Mouse (Mus musculus) stomach, embryonic 16.5 days (tissue): ENCODE results near the gene Ccl26. TPM values are rescaled to one million over a fixed set of nuclear protein-coding genes. Genes with fewer than 3 reads are reported as not detected.

Experiments
- ATAC-seq: fragments of 200-750 bp; cut with Nextera tagmentation; 2 replicates; pipeline ENCODE4 v1.8.0; 2017; ENCODE audit warnings: moderate number of reproducible peaks, moderate TSS enrichment; ENCODE audit not compliant: insufficient read depth, low FRiP score
- H3K27ac ChIP-seq: fragments of 300-500 bp; sonication (generic); 2 replicates; pipeline ENCODE4 v1.5.1; 2014; ENCODE audit warnings: low read length
- H3K27me3 ChIP-seq: fragments of 300-500 bp; sonication (generic); 2 replicates; pipeline ENCODE4 v1.6.1; 2014; ENCODE audit warnings: low read length, control low read depth, mixed read lengths; ENCODE audit not compliant: control insufficient read depth, insufficient read depth
- H3K36me3 ChIP-seq: fragments of 300-500 bp; sonication (generic); 2 replicates; pipeline ENCODE4 v1.6.1; 2014; ENCODE audit warnings: low read length; ENCODE audit not compliant: control insufficient read depth, insufficient read depth
- H3K4me1 ChIP-seq: fragments of 300-500 bp; sonication (generic); 2 replicates; pipeline ENCODE4 v1.6.1; 2014; ENCODE audit warnings: low read length, control low read depth, mixed read lengths; ENCODE audit not compliant: control insufficient read depth, insufficient read depth
- H3K4me2 ChIP-seq: fragments of 300-500 bp; sonication (generic); 2 replicates; pipeline ENCODE4 v1.6.1; 2014; ENCODE audit warnings: low read depth, low read length, mixed read lengths
- H3K4me3 ChIP-seq: fragments of 300-500 bp; sonication (generic); replicated peaks from 2 replicates; pipeline ENCODE4 v1.5.1; 2014; ENCODE audit warnings: mild to moderate bottlenecking, low read length
- H3K9ac ChIP-seq: fragments of 300-500 bp; sonication (generic); 2 replicates; pipeline ENCODE4 v1.6.1; 2014; ENCODE audit warnings: low read length
- H3K9me3 ChIP-seq: fragments of 300-500 bp; sonication (generic); replicated peaks from 2 replicates; pipeline ENCODE4 v1.6.1; 2016; ENCODE audit warnings: low read length, control low read depth; ENCODE audit not compliant: control insufficient read depth
- WGBS: fragments of 180-500 bp; shearing (Covaris S2); extraction: QIAGEN DNeasy Blood & Tissue Kit; methylation state at CpG from one replicate; pipeline ENCODE4 v1.1.7; 2014; 5-methylcytosine and 5-hydroxymethylcytosine counted together
- polyA plus RNA-seq: library from polyadenylated mRNA; unstranded; fragments of >200 nt; fragmentation: Nextera tagmentation; extraction: Ambion mirVana; gene quantifications from 2 replicates; pipeline ENCODE4 v1.2.1, GENCODE M21; 2015

Ccl26 gene
- polyA plus RNA-seq, 1 experiment from 2014 or later: not detected

DNA sequence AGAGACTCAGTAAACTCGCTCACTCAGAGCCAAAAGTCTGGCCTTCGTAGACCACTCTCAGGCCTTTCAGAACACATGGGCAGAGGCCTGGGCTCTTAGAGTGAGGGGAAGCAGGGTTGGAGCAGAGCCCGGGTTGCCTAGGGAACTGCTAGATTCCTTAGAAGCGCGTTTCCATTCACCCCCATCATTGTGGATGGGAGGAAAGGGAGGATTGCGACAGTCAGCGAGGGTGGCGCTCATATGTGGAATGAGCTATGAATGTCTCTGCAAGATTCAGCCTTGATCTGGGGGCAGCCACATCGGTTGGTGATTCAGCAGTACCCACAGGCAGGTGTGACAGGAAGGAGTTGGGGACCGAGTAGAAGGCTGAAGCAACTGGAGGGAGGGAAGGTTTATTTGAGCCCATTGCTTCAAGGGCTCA lies 16.0 kb upstream of the Ccl26 start:
- H3K27ac ChIP-seq: no peak overlapping the region
- no peak overlapping the region for H3K4me3 ChIP-seq
- no peaks in the 10 kb centered on the region for H3K9me3 ChIP-seq
- ATAC-seq: no peak
- H3K36me3 ChIP-seq: no peaks in the 10 kb centered on the region
- H3K9ac ChIP-seq: no peak overlapping the region
- no peaks in the 10 kb centered on the region for H3K4me1 ChIP-seq
- H3K27me3 ChIP-seq: no peaks in the 10 kb centered on the region
- WGBS: 83% methylated on average over 10 of the region's 10 CpGs
- H3K4me2 ChIP-seq: no peak overlapping the region

DNA sequence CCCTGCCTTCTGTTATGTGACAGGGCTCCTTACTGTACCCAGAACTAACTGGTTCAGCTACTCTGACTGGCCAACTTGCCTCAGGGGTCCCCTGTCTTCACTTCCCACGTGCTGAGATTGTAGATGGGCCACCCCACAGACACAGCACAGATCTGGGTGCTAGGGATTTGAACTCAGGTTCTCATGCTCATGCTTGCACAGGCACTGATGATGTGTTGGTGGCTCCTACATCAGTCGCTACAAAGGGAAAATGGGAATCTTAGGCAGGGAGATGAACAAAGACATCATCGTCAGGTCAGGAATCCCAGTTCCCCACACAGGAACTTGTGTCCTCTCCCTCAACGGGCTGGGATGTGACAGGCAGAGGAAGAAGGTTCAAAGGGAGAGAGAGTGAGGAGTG lies 12.7 kb upstream of the Ccl26 start:
- WGBS: 58% methylated on average over 4 of the region's 4 CpGs
- no peak overlapping the region for H3K27ac ChIP-seq
- no peaks in the 10 kb centered on the region for H3K9me3 ChIP-seq
- no peak overlapping the region for H3K4me2 ChIP-seq
- no peaks in the 10 kb centered on the region for H3K36me3 ChIP-seq
- H3K9ac ChIP-seq: no peak overlapping the region
- no peak overlapping the region for H3K4me3 ChIP-seq
- no peak for ATAC-seq
- no peaks in the 10 kb centered on the region for H3K27me3 ChIP-seq
- no peaks in the 10 kb centered on the region for H3K4me1 ChIP-seq

DNA sequence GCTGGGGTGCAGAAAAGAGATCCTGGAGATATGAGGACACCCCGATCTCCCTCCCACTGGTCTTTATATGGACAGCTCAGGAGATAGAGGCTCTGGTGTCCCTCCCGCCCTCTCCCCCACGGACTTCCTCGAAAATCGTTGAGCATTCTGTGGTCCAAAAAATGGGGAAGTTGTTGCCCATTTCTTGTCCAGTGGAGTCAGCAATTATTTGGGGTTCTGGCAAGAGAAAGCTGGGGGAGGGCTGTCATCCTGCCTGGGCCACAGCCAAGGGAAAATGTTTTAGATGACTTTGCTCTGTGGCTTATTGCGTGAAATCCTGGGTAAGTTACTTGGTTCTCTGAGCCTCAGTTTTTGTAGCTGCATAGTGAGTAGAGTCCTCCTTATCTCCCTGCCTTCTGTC lies 9.6 kb upstream of the Ccl26 start, which contains the start of gene Ccl24:
Gene Ccl24, minus strand, starts transcription at position 44 of the 400 bp plus-strand sequence.
- H3K27me3 ChIP-seq: no peaks in the 10 kb centered on the region
- no peaks in the 10 kb centered on the region for H3K9me3 ChIP-seq
- no peak within 1 kb of the TSS for H3K4me2 ChIP-seq
- H3K4me1 ChIP-seq: no peaks in the 10 kb centered on the region
- H3K9ac ChIP-seq: no peak within 1 kb of the TSS
- 84% methylated on average over 6 of the region's 6 CpGs for WGBS
- H3K36me3 ChIP-seq: no peaks in the 10 kb centered on the region
- ATAC-seq: no peak
- H3K4me3 ChIP-seq: no peak within 1 kb of the TSS
- H3K27ac ChIP-seq: no peak within 1 kb of the TSS

DNA sequence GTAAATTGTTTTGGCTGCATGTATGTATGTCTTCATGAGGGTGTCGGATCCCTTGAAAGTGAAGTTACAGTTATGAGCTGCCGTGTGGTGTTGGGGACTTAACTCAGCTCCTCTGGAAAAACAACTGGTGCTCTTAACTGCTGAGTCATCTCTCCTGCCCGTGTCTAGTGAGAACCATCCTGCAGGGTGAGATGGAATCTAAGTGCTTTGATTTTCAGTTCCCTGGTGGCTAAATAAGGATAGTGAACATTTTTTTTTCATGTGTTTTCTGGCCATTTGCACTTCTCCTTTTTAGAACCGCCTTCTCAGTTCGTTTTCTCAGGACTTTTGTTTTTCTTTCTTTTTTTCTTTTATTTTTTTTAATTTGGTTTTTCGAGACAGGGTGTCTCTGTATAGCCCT lies 5.3 kb upstream of the Ccl26 start:
- no peaks in the 10 kb centered on the region for H3K4me1 ChIP-seq
- no peaks in the 10 kb centered on the region for H3K27me3 ChIP-seq
- no peak overlapping the region for H3K27ac ChIP-seq
- no peak overlapping the region for H3K9ac ChIP-seq
- ATAC-seq: no peak
- no peak overlapping the region for H3K4me2 ChIP-seq
- H3K36me3 ChIP-seq: no peaks in the 10 kb centered on the region
- H3K4me3 ChIP-seq: no peak overlapping the region
- no peaks in the 10 kb centered on the region for H3K9me3 ChIP-seq
- 61% methylated on average over 6 of the region's 6 CpGs for WGBS

DNA sequence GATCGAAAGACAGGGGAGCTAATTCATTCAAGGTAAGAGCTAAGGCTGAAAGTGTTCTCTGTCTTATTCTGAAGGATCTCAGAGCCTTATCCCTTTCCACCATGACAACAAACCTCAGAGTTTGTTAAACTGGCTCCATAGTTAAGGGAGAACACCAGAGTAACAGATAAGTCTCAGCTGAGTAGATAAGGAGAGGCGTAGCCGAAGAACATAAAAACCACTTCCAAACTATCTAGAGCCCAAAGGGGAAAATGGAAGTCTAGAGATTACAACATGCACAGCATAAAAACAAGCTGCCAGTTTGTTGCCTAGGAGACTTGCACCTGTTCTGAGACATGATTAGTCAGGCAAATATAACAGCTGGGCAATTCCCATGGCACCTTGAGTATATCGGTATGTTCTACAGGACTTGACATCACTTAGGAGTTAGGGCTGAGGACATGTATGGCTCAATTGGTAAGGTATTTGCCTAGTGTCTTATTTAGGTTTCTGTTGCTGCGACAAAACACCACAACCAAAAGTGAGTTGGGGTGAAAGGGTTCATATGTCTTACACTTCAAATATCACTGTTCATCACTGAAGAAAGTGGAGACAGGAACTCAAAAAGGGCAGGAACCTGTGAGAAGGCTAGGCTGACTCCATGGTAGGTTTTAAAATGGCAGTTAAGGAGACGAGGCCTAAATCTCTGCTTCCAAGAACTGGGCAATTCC lies 4.3 kb upstream of the Ccl26 start:
- no peaks in the 10 kb centered on the region for H3K9me3 ChIP-seq
- no peak for ATAC-seq
- H3K4me1 ChIP-seq: no peaks in the 10 kb centered on the region
- no peak overlapping the region for H3K9ac ChIP-seq
- no peak overlapping the region for H3K27ac ChIP-seq
- no peaks in the 10 kb centered on the region for H3K27me3 ChIP-seq
- no peak overlapping the region for H3K4me2 ChIP-seq
- H3K36me3 ChIP-seq: no peaks in the 10 kb centered on the region
- 84% methylated on average over 6 of the region's 6 CpGs for WGBS
- no peak overlapping the region for H3K4me3 ChIP-seq

DNA sequence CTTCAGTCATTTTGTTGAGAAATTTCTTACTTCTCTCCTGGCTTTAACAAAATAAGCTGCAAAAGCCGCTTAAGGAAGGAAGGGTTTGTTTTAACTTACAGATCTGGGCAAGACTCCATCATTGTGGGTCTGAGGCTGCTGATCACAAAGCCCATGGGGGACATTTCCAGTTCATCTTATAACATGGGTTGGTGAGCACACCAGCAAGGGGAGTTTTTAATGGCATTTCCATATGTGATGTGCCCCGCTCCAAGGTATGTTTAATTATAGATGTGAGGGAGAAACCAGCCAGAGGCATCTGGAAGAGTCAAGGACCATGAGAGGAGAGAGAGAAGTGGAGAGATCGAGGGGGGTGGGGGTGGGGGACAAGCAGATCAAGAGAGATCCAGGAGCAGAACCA lies 5.7 kb downstream of the Ccl26 start:
- Histone ChIP-seq H3K36me3 (no peaks in the 10 kb centered on the region), H3K9ac (no peak overlapping the region), H3K4me3 (no peak overlapping the region), H3K4me2 (no peak overlapping the region), H3K4me1 (no peaks in the 10 kb centered on the region), H3K27me3 (no peaks in the 10 kb centered on the region), H3K27ac (no peak overlapping the region), H3K9me3 (no peaks in the 10 kb centered on the region)
- WGBS: 63% methylated on average over 3 of the region's 3 CpGs
- no peak for ATAC-seq

DNA sequence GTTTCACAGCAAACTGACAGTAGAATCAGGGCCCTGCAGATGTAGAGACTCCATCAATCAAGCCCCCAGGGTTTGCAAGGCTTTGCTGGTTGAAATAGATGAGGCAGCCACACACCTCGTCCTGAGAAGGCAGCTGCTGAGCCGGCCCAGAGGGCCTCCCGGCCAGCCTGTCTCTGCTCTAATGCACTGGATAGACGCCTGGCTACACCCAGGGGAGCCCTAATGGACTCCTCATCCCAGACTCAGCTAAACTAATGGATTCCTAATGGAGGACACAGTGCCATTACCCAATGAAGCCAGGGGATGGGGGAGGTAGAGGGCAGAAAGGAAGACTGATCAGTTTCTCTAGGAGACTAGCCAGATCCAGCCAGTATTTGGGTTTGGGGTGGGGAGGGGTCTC lies 6.3 kb downstream of the Ccl26 start:
- H3K4me2 ChIP-seq: no peak overlapping the region
- peak; percentile 76 for ATAC-seq

DNA sequence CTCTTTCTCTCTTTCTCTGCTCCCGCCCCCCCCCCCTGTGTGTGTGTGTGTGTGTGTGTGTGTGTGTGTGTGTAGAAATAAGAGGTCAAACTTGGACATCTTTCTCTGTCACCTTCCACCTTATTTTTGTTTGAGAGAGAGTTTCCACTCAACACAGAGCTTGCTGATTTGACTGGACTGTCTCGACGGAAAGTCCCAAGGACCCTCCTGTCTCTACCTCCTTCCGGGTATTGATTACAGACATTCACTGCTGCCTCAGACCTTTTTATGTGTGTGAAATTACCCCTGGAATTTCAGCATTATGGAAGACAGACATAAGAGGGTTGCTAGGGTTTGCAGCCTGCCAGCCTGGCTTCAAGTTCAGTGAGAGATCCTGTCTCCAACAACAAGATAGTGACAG lies 7.1 kb downstream of the Ccl26 start:
- Histone ChIP-seq H3K9ac (no peak overlapping the region), H3K4me3 (no peak overlapping the region)
- 78% methylated on average over 4 of the region's 4 CpGs for WGBS

More for the DNA sequence above, 6.3 kb downstream of the Ccl26 start:
- Histone ChIP-seq H3K4me3 (no peak overlapping the region), H3K4me1 (no peaks in the 10 kb centered on the region), H3K36me3 (no peaks in the 10 kb centered on the region), H3K9me3 (no peaks in the 10 kb centered on the region), H3K27me3 (no peaks in the 10 kb centered on the region), H3K9ac (no peak overlapping the region), H3K27ac (no peak overlapping the region)
- 20% methylated on average over 4 of the region's 4 CpGs for WGBS

DNA sequence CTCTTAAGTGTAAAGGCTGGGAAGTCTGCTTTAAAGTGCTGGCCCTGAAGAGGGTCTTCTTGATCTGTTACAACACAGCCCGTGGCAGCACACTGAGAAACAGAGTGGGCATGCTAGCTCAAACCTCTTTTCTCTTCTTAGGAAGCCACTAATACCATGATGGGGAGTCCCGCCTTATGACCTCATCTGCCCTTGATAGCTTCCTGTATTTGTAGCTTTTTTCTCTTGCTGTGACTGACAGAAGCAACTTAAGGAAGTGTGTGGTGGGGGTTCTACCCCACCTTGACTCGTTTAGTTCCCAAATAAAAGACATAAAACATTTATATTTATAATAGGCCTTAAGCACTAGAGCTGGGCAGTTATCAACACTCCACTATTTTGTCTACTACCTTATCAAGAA lies 11.8 kb downstream of the Ccl26 start:
- no peak overlapping the region for H3K9ac ChIP-seq
- WGBS: 67% methylated on average over 3 of the region's 3 CpGs
- H3K9me3 ChIP-seq: no peaks in the 10 kb centered on the region
- no peak overlapping the region for H3K27ac ChIP-seq
- no peaks in the 10 kb centered on the region for H3K4me1 ChIP-seq
- no peaks in the 10 kb centered on the region for H3K36me3 ChIP-seq
- H3K27me3 ChIP-seq: no peaks in the 10 kb centered on the region
- no peak overlapping the region for H3K4me2 ChIP-seq
- no peak overlapping the region for H3K4me3 ChIP-seq
- ATAC-seq: no peak

More for the DNA sequence above, 7.1 kb downstream of the Ccl26 start:
- Histone ChIP-seq H3K27me3 (no peaks in the 10 kb centered on the region), H3K4me2 (no peak overlapping the region), H3K4me1 (no peaks in the 10 kb centered on the region), H3K9me3 (no peaks in the 10 kb centered on the region), H3K27ac (no peak overlapping the region), H3K36me3 (no peaks in the 10 kb centered on the region)
- ATAC-seq: no peak
